Mouse (Mus musculus): ENCODE data around the gene Chsy1.
A peak's percentile ranks its signal among the peaks of the same experiment; 100 is the strongest.
"Not testable (repeated sequence)": the region's sequence is repeated elsewhere in the genome, so short reads cannot be mapped to it uniquely, and the experiment has no call there.

Chsy1 gene

DNA sequence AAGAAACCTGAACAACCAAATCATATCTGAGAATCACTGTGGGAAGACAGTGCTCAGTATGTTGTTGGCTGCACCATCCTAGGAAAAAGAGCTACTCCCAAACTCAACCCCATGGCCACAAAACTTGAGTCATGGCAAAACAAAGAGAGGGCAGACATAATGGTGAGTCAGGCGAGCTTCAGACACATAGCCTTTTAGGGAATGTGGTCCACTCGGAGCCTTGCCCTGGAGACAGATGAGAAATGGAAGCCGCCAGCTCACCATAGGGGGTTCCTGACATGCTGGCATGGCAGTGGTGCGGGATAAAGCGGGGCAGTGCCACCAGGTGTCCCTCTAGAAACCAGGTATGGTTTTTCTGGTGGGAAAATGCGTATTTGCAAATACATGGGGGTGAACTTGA is 68.8 kb downstream of the Chsy1 start:
- no peak for DNase-seq (ENCODE audit: low spot score)

DNA sequence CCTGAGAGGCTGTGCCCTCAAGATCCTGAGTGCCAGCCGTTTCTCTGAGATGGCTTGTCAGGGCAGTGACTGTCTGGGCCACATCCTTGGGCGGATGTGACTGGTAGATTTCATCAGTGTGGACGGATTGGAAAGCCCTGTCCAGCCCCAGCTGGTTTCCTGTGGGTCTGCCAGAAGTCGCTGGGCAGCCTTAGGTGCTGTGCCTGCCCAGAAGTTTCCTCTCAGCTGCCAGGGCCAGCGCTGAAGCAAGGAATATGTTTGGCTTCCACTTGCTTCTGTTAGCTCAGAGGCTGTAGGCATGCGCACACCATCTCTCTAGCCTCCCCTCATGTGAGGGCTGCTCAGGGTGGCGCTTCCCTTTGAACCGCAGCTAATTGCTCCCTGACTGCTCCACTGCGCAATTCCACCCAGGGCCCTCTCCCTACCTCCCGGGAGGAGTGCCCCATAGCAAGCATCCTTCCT is 69.8 kb downstream of the Chsy1 start:
- DNase-seq (ENCODE audit: low spot score), result no peak

DNA sequence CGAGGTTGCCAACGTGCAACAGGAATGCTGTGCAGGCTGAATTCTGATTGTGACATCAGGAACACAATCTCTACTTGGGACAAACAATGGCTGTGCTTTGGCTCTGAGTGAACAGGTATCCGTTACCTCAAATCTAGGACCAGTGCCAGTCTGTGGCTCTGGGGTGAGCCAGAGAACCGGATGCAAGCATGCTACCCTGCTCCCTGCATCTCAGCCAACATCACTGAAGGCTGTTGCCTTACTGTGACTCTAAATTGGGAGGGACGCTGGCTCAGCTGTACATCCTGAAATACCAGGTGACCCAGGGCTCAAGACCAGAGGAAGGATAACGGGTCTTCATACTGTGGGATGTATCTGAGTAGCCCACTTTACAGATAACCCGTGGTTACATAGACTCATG is 70.4 kb downstream of the Chsy1 start:
- no peak for DNase-seq (ENCODE audit: low spot score)

DNA sequence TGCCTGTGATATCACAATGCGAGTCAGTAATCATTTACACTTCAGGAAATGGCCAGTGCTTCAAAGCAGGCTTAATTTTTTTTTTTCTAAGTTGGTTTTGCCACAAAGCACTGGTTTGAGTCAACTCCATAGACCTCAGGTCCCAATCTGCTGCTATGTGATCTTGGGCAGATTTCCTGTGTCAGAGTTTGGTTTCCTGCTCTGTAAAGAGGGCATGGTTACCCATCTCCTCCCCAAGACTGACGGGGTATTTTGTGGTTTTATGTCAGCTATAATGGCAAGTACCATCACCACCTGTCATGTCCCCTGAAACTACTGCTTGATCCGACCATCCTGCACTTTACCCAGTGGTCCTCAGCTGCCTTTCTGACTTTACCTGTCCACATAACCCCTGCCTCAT is 70.9 kb downstream of the Chsy1 start:
- no peak for DNase-seq (ENCODE audit: low spot score)

DNA sequence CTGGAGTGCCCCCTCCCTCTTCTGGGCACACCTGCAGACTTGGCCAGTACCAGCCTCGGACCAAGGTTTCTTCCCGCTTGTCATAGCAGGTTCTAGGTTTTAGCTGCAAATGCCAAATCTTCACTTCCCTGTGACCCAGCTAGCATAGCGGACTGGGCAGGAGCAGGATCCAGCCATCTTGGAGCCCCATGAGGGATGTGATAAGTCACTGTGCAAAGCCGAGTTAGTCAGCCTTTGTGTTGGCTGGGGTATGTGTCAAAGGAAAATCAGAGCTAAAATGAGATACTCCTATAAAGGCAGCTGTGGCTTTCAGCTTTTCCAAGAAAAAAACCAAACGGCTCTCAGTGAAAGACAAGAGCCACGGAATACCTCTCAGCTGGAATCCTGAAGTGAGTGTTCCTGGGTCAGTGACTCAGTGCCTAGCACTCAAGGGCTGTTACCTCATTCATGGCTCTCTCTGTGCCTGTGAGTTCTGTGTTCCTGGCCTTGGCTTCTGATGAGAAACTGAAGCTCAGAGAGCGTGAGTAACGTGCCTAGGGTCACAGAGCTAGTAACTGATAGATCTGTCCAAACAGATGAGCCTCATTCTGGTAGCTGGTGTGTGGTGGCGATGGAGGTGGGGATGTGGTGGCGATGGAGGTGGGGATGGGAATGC is 71.5 kb downstream of the Chsy1 start:
- DNase-seq (ENCODE audit: low spot score), result no peak

DNA sequence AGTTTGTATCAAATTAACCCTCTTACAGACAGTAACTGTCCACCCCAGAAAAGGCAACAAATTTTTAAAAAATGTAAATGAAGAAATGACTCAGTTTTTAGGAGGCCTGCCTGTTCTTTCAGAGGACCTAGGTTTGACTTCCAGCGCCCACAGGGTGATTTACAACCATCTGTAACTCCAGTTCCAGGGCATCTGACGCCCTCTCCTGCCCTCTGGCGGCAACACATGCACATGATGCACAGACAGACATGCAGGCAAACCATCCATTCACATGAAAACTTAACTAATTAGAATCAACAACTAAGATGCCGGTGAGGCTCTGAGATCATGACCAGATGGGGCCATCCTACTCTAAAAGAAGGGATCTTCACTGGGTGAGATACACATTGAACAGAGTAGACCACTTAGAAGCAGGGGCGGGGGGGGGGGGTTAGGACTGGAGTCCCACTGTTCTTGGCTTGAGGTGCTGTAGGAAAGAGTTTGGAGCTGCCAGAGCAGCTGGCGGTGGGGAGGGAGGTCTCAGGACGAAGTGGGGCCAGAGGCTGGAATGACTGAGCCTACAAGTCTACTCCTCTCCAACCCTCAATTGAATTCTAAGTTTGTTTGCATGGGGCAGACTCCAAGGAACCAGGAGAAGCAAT is 72.9 kb downstream of the Chsy1 start:
- no peak for DNase-seq (ENCODE audit: low spot score)

DNA sequence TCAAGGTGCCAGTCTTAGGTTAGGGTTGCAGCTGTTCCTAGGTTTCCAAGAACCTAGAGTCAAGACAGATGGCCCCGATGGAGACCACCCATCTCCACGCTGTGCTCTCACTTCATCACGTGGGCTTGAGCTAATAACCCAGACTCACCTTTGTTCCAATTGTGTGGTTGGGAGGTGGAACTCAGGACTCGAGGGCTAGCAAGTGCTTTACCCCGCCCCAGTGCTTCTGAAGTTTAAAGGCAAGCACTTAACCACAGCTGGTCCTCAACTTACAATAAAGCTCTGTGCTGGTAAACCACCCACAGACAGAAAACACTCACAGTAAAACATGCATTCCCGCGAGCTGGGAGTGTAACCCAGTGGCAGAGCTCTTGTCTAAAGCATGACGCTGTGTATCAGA is 74.1 kb downstream of the Chsy1 start:
- DNase-seq (ENCODE audit: low spot score), result no peak

DNA sequence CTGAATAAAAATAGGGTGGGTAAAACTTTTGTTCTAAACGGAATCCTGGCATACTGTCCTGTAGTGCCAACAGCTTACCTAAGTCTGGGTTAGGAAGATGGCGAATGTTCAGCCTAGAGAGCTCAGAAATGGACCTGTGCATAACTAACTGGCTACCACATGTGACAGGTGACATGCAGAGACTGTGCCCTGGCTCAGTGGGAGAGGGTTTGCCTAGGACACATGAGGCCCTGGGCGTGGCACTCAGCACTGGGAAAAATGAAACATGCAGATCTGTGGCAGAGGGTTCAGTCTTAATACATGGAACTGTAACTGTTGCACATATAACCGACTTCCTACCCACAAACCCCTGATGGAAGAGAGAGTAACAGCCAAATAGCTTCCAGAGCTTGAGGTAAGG is 74.7 kb downstream of the Chsy1 start:
- DNase-seq (ENCODE audit: low spot score), result no peak

DNA sequence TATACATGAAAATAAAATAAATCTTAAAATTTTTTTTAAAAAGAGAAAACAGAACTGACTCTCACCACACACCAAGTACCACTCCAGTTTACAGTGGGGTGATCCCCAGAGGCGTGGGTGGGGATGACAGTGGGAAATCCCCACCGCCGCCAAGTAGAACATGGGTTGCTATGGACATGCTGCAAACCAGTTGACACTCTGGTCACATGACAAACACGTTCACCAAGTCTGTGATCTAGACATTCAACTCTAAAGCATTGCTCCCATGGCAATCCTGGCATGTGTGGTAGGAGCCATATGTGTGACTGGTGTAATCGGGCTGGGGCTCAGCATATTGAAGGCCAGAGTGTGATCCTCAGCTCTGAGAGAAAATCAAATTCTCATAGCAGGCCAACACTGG is 76.1 kb downstream of the Chsy1 start:
- DNase-seq (ENCODE audit: low spot score), result no peak

DNA sequence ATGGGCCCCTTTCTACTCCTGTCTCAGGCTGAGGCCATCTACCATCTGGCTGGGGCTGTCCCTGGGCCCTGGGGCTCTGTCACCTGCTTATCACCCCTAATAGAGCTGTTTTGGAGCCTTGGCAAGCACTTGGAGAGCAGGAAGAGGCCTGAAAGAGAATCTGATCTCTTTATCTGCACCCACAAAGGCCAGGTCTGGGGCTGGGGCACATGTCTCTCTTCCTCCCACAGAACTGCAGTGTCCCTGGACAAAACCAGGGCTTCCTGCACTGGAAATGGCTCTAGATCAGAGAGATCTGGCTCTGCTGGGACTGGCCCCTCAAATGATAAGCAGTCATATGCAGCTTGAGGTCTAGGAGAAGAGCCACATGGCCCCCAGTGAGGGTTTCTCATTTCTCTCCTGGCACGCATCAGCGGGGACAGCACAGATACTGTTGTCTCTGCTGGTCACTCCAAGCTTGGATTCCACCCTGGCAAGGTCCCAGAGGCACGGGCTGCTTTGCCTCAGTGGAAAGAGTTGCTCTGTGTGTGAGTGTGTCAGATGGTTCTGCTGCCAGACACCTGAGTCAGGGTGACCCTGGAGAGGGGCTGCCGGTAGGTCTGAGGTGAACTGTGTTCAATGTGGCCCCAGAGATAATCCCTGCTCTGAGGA is 78.4 kb downstream of the Chsy1 start:
- DNase-seq (ENCODE audit: low spot score), result peak; percentile 60

DNA sequence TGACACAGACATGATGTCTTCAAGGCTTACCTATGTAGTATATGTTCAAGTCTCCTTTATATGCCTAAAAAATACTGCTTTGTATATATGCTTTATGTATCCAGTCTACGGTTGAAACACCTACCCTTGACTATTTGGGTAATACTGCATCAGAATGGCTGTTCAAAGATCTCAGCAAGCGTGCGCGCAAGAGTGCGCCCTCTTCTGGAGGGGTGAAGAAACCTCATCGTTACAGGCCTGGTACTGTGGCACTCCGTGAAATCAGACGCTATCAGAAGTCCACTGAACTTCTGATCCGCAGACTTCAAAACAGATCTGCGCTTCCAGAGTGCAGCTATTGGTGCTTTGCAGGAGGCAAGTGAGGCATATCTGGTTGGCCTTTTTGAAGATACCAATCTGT is 81.1 kb downstream of the Chsy1 start:
- not testable (repeated sequence) for DNase-seq (ENCODE audit: low spot score)

DNA sequence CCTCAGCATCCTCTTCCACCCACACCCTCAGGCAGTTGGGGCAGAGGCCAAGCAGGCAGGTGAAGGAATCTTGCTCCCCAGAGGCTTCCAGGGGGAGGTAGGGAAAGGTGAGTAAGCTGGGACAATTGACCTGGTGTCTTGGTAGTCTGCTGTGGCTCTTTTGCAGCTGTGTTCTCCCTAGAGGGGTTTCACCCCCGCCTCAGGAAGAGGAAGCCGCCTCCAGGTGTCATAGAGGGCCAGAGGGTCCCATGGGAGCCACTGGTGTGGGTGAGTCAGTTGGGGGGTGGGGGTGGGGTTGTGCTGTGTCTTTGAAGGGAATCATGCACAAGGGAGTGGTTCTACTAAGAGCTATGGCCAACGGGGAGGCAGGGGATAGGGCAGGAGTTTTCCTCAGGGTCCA is 85.2 kb downstream of the Chsy1 start:
- no peak for DNase-seq (ENCODE audit: low spot score)

DNA sequence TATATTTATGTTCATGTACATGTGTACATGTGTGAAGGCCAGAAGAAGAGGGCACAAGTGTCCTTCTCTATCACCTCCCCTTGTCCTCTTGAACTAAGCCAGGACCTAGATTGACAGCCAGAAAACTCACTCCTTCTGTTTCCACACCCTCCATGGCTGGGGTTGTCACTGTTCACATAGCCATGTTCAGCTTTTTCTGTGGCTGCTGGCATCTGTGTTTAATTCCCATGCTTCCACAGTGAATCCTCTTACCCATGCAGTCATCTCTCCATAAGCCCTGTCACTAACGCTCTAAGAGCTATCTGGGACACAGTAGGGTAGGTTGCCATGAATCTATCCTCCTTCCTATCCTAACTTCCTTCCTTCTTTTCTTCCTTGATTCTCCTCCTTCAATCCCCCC is 86.6 kb downstream of the Chsy1 start:
- no peak for DNase-seq (ENCODE audit: low spot score)

DNA sequence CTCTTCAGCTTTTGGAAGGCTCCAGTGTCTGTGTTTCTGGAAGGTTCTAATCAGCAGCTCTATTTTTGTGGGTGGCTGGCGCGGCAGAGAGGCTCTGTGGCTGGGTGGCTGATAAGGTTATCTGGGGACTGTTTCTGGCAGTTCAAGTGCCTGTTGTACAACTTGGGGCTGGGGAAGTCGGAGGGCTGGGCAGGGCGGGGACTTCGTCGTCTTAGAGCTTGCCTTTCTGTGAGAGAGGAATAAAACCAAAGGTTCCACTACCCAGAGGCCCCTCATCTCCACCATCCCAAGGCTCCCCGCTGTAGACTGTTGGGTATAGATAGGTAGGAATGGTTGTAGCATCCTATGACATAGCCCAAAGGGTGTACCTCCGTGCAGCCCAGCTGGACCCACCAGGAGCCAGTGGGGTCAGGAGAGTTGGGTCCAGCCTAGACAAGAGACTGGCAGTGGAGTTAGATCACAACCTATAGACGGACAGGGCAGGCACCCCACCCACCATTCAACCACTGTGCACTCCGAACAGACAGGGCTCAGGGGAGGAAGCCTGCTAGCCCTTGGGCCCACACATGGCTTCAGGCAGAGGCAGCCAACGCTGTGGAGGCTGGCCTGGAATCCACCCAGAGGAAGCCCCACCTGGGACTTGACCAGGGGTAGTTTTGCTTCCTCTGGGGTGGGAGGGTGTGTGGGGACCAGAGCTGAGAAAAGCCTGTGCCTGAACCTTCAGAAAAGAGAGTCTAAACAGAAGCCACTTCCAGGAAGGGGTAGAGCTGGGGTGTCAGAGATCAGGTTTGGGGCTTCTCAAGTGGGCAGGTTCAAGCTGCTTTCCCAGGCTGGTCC is 87.5 kb downstream of the Chsy1 start:
- peak; percentile 93 for DNase-seq (ENCODE audit: low spot score)

DNA sequence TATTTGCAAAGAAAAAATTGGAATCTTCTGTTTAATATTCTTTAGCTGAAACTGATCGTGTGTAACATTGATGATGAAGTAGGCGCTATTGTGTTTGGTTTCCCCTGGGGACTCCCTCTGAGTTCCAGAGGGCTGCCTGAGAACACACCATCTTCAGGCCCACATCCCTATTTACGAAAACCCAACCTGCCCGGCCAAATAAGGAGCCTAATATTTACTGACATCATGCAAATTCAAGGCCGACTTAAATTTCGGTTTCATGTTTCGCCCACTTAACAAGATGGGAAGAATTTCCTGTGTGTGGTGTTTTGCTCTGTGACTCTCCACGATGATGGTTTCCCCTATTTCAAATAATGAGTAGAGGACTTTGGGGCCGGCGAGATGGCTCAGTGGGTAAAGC is 89.1 kb downstream of the Chsy1 start:
- DNase-seq (ENCODE audit: low spot score), result no peak

DNA sequence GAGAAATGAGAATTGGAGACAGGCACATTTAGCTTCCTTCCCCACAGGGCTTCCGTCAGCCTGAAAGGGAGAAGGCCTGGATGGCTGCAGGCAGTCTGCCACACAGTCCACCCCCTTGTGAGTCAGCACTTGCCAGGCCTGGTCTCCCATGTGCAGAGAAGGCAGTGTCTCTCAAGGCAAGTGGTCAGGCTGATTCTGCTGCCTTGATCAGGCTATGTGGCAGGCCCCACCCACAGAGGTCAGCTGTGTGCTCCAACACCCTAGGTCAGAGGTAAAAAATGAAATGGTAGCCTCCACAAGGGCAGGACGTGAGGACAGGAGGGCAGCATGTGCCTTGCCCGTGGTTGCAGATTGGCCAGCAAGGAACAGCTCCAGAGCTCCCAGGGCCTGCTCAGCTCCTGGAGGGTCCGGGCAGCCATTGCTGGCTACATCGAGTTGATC is 90.1 kb downstream of the Chsy1 start:
- DNase-seq (ENCODE audit: low spot score), result no peak

DNA sequence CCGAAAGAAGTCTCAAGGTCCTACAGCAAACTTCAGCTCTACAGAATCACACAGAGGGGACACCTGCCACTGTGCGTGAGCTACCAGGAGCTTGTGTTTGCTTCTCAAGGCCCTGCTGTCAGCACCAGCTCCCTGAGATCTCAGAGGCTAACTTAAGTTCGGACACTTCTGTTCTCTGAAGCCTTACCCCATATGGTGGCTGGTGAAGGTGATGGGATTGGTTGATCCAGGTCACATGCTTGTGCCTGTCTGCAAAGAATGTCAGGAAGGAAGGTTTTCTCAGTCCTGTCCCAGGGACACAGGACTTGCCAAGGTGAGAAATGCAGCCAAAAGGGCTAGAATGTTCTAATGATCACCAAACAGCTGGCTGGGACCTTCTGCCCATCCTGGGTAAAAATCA is 91.1 kb downstream of the Chsy1 start:
- DNase-seq (ENCODE audit: low spot score), result no peak

DNA sequence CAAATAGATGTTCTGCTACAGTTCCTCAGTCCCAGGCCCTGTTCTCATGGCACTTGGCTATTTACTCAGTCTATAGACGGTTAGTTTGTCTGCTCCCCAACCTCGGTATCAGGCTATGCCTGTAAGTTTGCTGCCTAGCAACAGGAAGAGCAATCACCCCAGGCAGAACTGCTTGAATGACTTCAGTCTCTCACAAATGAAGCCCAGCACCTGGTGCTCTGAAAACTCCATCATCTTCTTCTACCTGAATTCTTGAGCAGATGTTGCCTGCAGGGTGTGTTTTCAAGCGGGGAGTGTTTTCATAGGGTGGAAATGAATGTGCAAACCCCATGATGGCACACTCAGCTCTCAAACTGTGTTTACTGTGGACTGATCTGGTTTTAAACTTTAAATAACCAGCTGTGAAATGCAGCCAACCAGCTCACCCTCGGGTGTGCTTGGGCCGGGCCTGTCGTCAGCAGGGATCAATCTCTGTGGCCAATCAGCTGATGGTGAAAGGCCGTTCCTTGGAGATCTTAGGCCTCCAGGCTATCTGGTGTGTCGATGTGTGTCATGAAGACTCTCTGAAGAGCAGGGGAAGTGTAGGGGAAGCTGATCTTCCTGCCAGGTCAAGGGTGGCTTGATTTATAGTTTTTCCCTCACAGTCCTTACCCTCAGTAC is 91.6 kb downstream of the Chsy1 start:
- DNase-seq (ENCODE audit: low spot score), result no peak

DNA sequence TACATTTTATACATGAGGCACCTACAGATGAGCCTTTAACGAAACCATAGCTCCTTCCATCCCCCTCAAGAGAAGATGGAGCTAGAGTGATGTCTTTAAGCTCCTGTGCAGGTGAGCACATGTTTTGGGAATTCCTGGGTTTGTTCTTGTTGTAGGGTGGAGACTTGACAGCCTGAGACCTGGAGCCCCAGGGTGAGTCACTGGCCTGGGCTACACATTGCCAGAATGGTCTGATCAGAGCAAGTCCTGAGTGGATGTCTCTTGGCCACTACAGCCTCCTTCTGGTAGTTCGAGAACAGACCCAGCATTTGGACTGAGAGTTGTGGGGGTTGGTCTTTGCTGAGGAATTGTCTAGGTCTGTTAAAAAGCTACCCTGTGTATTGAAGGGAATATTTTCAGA is 92.3 kb downstream of the Chsy1 start:
- DNase-seq (ENCODE audit: low spot score), result no peak

DNA sequence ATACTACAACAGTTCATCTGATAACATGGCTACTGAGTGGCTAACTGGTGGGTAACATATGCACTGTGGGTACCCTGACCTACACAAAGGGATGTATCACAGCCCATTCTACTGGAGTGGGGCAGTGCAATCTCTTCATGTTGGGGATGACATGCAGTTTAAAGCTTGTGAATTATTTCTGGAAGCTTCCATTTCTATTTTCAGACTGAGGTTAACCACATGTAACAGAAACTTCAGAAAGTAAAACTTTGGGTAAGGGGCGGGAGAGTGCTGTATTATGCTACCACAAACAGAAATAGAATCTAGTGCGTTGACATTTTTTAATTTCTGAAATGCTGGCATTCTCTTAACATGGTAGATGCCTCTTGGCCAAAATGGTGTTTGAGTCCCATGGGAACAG is 100.6 kb downstream of the Chsy1 start:
- DNase-seq (ENCODE audit: low spot score), result no peak

DNA sequence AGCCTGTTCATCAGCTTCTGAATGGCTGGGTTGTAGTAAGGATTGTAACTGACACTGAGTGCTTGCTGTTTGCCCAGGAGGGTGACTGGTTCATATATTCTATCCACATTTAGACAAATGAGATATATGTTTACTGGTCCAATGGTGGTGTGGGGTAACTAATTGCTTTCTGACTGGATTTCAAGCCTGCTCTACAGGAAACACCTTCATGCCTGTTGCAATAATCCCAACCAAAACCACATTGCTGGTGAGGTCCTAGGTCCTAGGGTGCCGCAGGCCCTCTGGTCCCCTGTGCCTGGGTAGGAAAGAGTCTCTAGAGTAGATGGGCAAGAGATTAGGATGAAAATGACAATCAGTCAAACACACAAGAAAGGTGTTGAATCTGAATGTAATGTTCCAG is 103.6 kb downstream of the Chsy1 start:
- DNase-seq (ENCODE audit: low spot score), result no peak

DNA sequence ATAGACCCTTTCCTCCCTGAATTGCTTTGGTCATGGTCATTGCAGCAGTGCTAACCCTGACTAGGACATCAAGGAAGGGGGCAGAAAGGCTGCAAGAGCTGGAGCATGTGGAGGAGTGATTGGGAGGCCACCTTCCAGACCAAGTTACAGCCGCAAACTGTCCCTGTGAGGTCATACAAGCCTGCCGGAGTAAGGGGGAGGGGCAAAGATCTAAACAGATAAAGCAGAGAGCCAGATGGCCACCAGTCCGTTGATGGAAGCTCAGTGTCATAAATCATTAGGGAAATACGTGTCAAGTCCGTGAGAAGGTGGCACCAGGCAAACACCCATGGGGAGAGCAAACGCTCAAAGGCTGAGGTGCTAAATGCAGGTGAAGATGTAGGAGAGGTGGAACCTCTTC is 105.2 kb downstream of the Chsy1 start:
- no peak for DNase-seq (ENCODE audit: low spot score)

All from c-Kit-positive CD71-positive TER-119-positive erythroid progenitor cells, embryonic 14.5 days (primary cell).